Mouse (Mus musculus): ENCODE results near the gene Tacr1.

GRCm38 (mm10) chr6:82418367-82418766 lies 16.2 kb downstream of the Tacr1 start:
- no peak for TF ChIP-seq CTCF (IDR thresholded peaks at IDR 0.05 in 2 of 3, conservative IDR thresholded peaks at IDR 0.05 in 1 of 3; ENCODE audit: control insufficient read depth in 1 of 3, insufficient read depth in 1 of 3, low read depth in 2 of 3, low read length in 3 of 3, poor library complexity in 1 of 3, severe bottlenecking in 1 of 3)
- TF ChIP-seq CHD1 (IDR thresholded peaks at IDR 0.05; ENCODE audit: low read depth, low read length), result no peak

Data from MEL (cell line).